Mouse (Mus musculus): ENCODE results near the gene Sh3pxd2b. TPM values are rescaled to one million over a fixed set of nuclear protein-coding genes. Genes with fewer than 3 reads are reported as not detected.

The Sh3pxd2b gene
- total RNA-seq, 1 experiment from 2014 or later = not detected

DNA sequence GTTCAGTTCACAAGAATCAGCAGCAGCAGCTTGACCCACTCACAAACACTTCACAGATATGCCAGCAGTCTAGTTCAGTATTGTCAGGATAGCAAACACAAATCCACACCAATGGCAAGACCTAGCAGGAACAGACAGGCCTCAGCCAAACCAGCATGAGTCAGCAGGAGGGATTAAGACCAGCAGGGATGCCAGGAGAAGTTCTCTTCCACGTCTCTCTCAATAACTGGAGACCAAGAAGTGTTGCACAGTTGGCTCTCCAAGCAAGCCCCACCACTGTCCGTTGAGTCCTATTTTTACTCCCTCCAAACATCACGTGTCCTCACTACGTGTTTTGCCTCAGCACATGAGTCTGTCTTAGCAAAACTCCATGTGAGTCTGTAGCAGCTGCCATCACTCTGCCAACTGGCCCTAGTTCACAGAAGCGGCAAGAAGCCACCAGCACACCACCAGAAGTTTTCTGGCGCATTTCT is 11.1 kb upstream of the Sh3pxd2b start:
- ATAC-seq (replicated peaks; ENCODE audit: insufficient number of reproducible peaks, low FRiP score, low TSS enrichment, poor library complexity, severe bottlenecking) = no peak

GRCm38 (mm10) chr11:32339131-32339531 is 8.5 kb upstream of the Sh3pxd2b start:
- no peak for ATAC-seq (replicated peaks; ENCODE audit: insufficient number of reproducible peaks, low FRiP score, low TSS enrichment, poor library complexity, severe bottlenecking)

- peak; percentile 54 for ATAC-seq (replicated peaks; ENCODE audit: insufficient number of reproducible peaks, low FRiP score, low TSS enrichment, poor library complexity, severe bottlenecking)
Measured at GRCm38 (mm10) chr11:32340476-32341473, 6.8 kb upstream of the Sh3pxd2b start.

DNA sequence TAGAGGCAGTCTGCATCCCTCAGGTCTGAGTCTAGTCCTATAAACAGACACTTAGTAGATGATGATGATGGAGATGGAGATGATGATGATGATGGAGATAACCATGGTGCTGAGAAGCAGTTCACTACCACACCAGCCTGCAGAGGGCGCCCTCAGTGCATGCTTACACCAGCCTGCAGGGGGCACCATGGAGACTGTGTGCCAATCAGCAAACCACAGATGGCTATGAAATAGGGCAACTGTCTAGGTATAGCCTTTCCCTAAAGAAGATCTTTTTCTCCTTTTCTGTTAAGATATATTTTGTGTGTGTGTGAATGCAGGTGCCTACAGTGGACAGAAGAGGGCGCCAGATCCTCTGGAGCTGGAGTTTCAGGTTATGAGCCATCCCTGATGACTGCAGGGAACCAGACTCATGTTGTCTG is 4.8 kb upstream of the Sh3pxd2b start:
- ATAC-seq (replicated peaks; ENCODE audit: insufficient number of reproducible peaks, low FRiP score, low TSS enrichment, poor library complexity, severe bottlenecking) = peak; percentile 51; the same call in 1 of the 2 replicates

DNA sequence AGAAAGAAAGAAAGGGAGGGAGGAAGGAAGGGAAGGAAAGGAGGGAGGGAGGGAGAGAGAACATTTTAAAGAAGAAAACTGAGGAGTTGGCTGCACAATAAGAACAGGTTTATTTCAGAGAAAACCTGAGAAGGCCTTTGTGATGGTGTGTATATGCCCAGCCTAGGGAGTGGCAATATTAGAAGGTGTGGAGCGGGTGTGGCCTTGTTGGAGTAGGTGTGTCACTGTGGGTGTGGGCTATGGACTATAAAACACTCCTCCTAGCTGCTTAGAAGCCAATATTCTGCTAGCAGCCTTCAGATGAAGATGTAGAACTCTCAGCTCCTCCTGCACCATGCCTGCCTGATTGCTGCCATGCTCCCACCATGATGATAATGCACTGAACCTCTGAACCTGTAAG is 4.3 kb upstream of the Sh3pxd2b start:
- no peak for ATAC-seq (replicated peaks; ENCODE audit: insufficient number of reproducible peaks, low FRiP score, low TSS enrichment, poor library complexity, severe bottlenecking)

GRCm38 (mm10) chr11:32345504-32346297 is 1.9 kb upstream of the Sh3pxd2b start:
- no peak for ATAC-seq (replicated peaks; ENCODE audit: insufficient number of reproducible peaks, low FRiP score, low TSS enrichment, poor library complexity, severe bottlenecking)

- no peak for ATAC-seq (replicated peaks; ENCODE audit: insufficient number of reproducible peaks, low FRiP score, low TSS enrichment, poor library complexity, severe bottlenecking)
Measured at GRCm38 (mm10) chr11:32347264-32347606, 385 bp upstream of the Sh3pxd2b start.

DNA sequence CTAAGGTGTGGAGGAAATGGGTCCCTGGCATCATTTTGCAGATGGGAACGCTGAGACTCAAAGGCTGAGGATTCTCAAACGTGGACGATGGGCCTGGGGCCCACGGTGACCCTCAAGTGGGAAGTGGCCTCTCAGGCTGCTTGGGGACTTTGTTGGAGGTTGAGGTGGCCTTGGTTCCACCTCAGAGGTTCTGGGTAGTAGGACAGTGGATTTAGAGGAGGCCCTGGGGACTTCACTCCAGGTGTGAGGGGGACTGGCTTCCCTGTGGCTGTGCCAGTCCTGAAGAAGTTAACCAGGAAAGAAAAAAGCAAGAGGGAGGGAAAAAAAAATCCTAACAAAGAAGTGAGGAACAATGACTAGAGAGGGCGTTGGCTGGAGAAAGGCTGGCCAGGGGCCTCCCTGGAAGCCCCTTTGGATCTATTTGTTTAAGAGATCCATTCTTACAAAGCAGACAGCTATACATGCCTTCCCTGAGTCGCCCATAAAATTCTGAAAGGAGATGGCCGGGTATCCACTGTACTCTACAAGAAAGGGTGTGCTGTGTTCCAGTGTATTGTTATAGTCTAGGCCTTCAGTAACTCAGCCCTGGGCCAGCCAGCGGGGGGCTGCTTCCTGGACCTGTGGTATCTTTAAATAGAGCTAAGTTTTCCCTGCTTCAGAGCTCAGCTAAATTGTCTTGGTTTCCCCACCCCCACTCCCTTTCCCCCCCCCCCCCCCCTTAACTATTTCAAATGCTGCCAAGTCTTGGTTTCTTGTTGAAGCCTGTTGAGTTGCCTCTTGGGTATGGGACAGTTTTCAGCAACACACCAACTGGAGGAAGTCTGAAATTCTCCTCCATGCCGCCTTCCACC is 1.0 kb downstream of the Sh3pxd2b start:
- ATAC-seq (replicated peaks; ENCODE audit: insufficient number of reproducible peaks, low FRiP score, low TSS enrichment, poor library complexity, severe bottlenecking) = no peak

DNA sequence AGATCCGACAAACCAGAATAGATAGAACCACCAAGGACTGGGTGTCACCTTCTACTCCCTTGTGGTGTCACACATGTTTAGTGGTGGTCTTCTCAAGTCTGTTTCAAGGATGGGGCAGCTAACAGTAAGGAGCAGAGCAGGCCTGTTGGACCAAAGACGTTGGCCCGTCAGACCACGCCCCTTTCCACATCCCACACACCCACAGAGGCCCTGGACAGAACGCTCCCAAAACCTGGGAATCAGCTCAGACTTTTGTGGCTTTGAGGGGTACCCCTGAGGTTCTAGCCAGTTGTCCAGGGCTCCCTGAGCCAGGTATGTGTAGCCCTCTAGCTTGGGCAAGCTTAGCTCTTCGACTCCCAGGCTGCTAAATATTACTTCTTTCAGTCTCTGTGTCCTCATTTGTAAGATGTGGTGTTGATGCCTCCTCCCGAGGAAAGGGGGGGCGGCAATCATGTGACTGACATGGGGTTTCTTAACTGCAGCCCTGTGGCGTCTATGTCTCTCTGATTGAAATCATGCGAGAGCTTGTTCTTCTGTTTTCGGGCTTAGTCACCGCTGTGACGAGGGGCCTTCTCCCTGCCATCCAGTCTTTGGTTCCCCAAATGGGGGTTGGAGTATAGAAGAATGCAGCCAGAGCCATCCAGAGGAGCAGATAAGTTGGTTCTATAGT is 1.8 kb downstream of the Sh3pxd2b start:
- ATAC-seq (replicated peaks; ENCODE audit: insufficient number of reproducible peaks, low FRiP score, low TSS enrichment, poor library complexity, severe bottlenecking) = 0 out of 2 replicates have a peak, but pooled peaks have one; percentile 36

DNA sequence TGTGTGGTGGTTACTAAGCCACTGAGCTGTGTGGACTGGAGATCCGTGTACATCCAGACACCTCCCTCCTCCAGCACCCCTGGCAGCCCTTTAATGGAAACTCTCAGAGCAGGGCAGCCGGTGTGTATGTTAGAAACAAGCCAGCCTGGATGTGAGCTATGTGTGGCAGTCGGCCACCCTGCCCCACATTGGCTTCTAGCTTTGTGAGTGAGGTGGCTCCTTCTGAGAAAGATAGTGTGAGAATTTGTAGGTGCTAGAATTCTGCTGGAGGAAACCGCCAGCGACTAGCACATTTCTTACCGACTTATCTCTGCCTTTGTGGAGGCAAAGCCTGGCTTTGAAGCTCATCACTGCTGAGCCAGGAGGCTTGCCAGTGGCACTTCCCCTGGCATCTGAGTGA is 5.3 kb downstream of the Sh3pxd2b start:
- no peak for ATAC-seq (replicated peaks; ENCODE audit: insufficient number of reproducible peaks, low FRiP score, low TSS enrichment, poor library complexity, severe bottlenecking)

GRCm38 (mm10) chr11:32355377-32355776 is 7.8 kb downstream of the Sh3pxd2b start:
- no peak for ATAC-seq (replicated peaks; ENCODE audit: insufficient number of reproducible peaks, low FRiP score, low TSS enrichment, poor library complexity, severe bottlenecking)

GRCm38 (mm10) chr11:32357686-32358085 is 10.1 kb downstream of the Sh3pxd2b start:
- ATAC-seq (replicated peaks; ENCODE audit: insufficient number of reproducible peaks, low FRiP score, low TSS enrichment, poor library complexity, severe bottlenecking) = no peak

GRCm38 (mm10) chr11:32358399-32358798 is 10.8 kb downstream of the Sh3pxd2b start:
- ATAC-seq (replicated peaks; ENCODE audit: insufficient number of reproducible peaks, low FRiP score, low TSS enrichment, poor library complexity, severe bottlenecking) = no peak

- no peak for ATAC-seq (replicated peaks; ENCODE audit: insufficient number of reproducible peaks, low FRiP score, low TSS enrichment, poor library complexity, severe bottlenecking)
Measured at GRCm38 (mm10) chr11:32359566-32359965, 11.9 kb downstream of the Sh3pxd2b start.

GRCm38 (mm10) chr11:32361774-32362173 is 14.2 kb downstream of the Sh3pxd2b start:
- ATAC-seq (replicated peaks; ENCODE audit: insufficient number of reproducible peaks, low FRiP score, low TSS enrichment, poor library complexity, severe bottlenecking) = no peak

DNA sequence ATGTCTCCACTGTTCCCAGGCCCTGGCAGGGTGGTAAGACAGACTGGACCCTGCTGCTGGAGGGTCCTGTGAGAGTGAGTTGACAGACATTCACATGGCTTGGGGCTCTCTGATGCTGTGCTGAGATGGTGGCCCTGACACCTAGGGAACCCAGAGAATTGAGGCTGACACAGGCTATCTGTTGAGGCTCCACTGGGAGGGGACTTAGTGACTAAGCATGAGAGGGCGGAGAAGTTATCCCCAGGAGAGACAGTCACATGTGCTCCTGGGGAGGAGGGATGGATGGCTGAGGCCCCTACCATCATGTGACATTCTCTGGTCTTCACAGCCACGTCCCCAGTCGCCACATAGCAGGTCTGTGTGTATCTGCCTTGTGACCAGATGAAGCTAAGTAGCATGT is 15.6 kb downstream of the Sh3pxd2b start:
- no peak for ATAC-seq (replicated peaks; ENCODE audit: insufficient number of reproducible peaks, low FRiP score, low TSS enrichment, poor library complexity, severe bottlenecking)

DNA sequence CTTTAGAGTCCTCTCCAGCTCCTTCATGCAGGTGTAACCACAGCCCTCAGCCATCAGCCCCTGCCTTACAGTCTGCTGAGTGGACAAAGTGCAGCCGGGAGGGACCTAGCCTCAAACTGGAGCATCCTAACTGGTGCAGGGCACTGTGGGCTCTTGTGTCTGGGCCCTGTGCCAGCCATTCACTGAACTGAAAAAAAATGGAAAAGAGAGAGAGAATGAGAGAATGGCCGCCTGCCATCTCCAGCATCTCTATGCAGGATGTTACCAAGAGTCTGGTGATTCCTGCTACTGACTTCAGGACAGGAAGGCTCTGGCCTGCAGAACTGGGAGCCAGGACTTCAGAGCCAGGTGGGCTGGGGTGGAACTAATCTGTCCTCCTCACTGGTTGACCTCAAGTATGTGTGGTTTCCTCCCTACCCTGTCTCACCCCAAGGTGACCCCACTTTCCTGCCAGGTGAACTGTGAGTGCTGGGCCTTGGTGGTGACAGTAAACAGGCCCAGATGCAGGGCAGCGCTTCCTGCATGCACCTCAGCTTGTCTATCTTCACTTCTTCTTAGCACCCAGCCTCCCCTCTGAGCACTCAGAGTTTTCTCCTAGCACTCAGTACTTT is 16.1 kb downstream of the Sh3pxd2b start:
- no peak for ATAC-seq (replicated peaks; ENCODE audit: insufficient number of reproducible peaks, low FRiP score, low TSS enrichment, poor library complexity, severe bottlenecking)

GRCm38 (mm10) chr11:32364375-32364774 is 16.8 kb downstream of the Sh3pxd2b start:
- ATAC-seq (replicated peaks; ENCODE audit: insufficient number of reproducible peaks, low FRiP score, low TSS enrichment, poor library complexity, severe bottlenecking) = no peak

All from monocyte, adult 5-6 weeks (primary cell).